Mouse (Mus musculus) right cerebral cortex, postnatal 10 days (tissue): ENCODE measurements around the gene Sdad1.

ENCODE experiments used
- DNase-seq, 2 experiments: peaks; one replicate each; pipeline ENCODE4 v3.0.0; 2021; ENCODE audit warnings: low spot score in 2 of 2

Sdad1 gene

GRCm38 (mm10) chr5:92240769-92241168 lies 69.5 kb downstream of the Sdad1 start:
- peak; percentile 25 to 44 for DNase-seq

DNA sequence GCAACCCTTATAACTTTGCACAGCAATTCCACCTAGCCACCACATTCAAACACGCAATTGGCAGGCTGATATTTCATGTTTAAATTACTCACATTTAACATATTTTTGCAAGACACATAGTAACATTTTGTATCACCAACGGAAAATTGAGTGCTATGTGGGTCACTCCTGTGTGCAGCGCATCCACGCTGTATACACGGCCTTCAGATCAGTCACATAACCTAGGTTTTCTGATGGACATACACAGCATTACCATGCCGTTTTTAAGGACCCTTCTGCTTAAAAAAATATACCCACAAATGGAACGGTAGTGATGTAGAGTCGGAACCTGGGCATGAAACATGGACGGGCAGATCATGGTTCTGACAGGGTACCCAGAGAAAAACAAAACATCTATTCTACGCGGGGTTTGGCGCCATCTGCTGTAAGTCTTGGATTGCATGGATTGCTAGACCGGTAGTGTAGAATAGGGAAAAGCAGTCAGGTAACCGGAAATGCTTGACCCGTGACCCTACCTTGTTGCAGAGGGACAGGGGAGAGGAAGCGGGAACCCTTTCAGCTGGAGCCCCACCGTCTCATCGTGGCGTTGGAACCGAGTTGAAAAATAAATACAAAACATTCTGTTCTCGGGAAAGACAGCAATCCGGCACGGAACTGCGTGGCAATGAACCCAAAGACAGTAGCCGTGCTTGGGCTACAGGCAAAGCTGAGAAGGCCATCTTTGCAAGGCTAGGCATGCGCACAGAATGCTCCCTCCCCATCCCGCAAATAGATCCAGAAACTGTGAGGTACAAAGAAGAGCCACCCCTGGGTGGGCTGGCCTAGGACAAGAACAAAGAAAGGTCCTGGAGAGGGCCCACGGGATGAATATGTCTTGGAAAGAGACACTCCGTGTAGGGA lies 70.7 kb downstream of the Sdad1 start:
- DNase-seq, result peak; percentile 81 to 85

- no peak for DNase-seq
These were observed 75.2 kb downstream of the Sdad1 start for GRCm38 (mm10) chr5:92234939-92235557.
